33 mouse cellular contexts compared by ENCODE assay signal in genomic region chr2:131138760-131139159, GRCm38 (mm10). TPM values are rescaled to one million over a fixed set of nuclear protein-coding genes. Genes with fewer than 3 reads are reported as not detected.
A peak's percentile ranks its signal among the peaks of the same experiment; 100 is the strongest.
DNase-seq lines count a peak whose midpoint lies in the region; ATAC-seq lines count a peak whose summit lies in the region.
"Had no signal": no experiment of that assay in that cellular context is flagged by ENCODE, and none has a peak within 500 bp of the region (broad histone marks: within the 10 kb centered on the region; RNA-seq: fewer than 3 reads in every experiment).

No protein-coding gene starts in this region.

- no peaks in the 10 kb centered on the region for H3K27me3 ChIP-seq in heart, embryonic 10.5 days (ENCODE audit: insufficient read depth, poor library complexity, severe bottlenecking)
- no peaks in the 10 kb centered on the region for H3K27me3 ChIP-seq in liver, embryonic 12.5 days (replicated peaks)
- H3K27me3 ChIP-seq in forebrain, embryonic 14.5 days (replicated peaks; ENCODE audit: control insufficient read depth, insufficient read depth, low read length) = no peaks in the 10 kb centered on the region
- H3K27me3 ChIP-seq: embryonic facial prominence, embryonic 13.5 days; hindbrain, embryonic 13.5 days; limb, embryonic 15.5 days; midbrain, embryonic 12.5 days; neural tube, embryonic 12.5 days had no signal

- peaks cover 35% of the 10 kb centered on the region for H3K36me3 ChIP-seq in heart, embryonic 10.5 days
- peaks cover 65% of the 10 kb centered on the region for H3K36me3 ChIP-seq in liver, embryonic 12.5 days
- H3K36me3 ChIP-seq in forebrain, embryonic 14.5 days (ENCODE audit: control insufficient read depth, insufficient read depth, low read length) = peaks cover 5% of the 10 kb centered on the region; the same call in 1 of the 2 replicates

- 92% methylated on average over 7 of the region's 7 CpGs for WGBS in heart, embryonic 10.5 days
- WGBS in liver, embryonic 12.5 days (ENCODE audit: insufficient replicate concordance) = 80% methylated on average over 7 of the region's 7 CpGs
- 94% methylated on average over 7 of the region's 7 CpGs for WGBS in forebrain, embryonic 14.5 days

- no peaks in the 10 kb centered on the region for H3K9me3 ChIP-seq in heart, embryonic 10.5 days
- H3K9me3 ChIP-seq in liver, embryonic 12.5 days (replicated peaks) = no peaks in the 10 kb centered on the region
- H3K9me3 ChIP-seq in forebrain, embryonic 14.5 days (replicated peaks; ENCODE audit: control insufficient read depth, low read length) = no peaks in the 10 kb centered on the region
- H3K9me3 ChIP-seq: embryonic facial prominence, embryonic 13.5 days; forebrain, embryonic 10.5 days; hindbrain, embryonic 13.5 days; limb, embryonic 10.5 days; limb, embryonic 15.5 days; midbrain, embryonic 12.5 days; neural tube, embryonic 12.5 days had no signal

- DNase-seq in heart, embryonic 10.5 days (ENCODE audit: low spot score) = peak; percentile 52
- DNase-seq in heart, adult 18-20 months = no peak
- DNase-seq in liver = no peak
- DNase-seq in right cerebral cortex, postnatal 25 days = peak; percentile 1
- no peak for DNase-seq in right cerebral cortex, postnatal 4 days
- no peak for DNase-seq in forebrain, embryonic 14.5 days (ENCODE audit: low spot score)
- DNase-seq: adrenal gland, postnatal 25 days; B cell, adult 2 months; cerebellum, adult 18-20 months; cerebellum, postnatal 10 days; gastrocnemius, postnatal 14 days; layer of hippocampus, adult 9-11 months; lung, adult 2 months; lung, postnatal 14 days; right cerebral cortex, adult 18-20 months had no signal

- no peak for ATAC-seq in liver, embryonic 12.5 days
- ATAC-seq in forebrain, embryonic 14.5 days = no peak
- ATAC-seq: forebrain, embryonic 16.5 days; intestine, embryonic 16.5 days had no signal

- H3K4me3 ChIP-seq in heart, embryonic 10.5 days = no peak overlapping the region
- H3K4me3 ChIP-seq in liver, embryonic 12.5 days = no peak overlapping the region
- H3K4me3 ChIP-seq in forebrain, embryonic 14.5 days (ENCODE audit: low read depth, low read length) = no peak overlapping the region
- H3K4me3 ChIP-seq: embryonic facial prominence, embryonic 13.5 days; forebrain, embryonic 10.5 days; hindbrain, embryonic 13.5 days; limb, embryonic 10.5 days; limb, embryonic 15.5 days; midbrain, embryonic 12.5 days; myocyte; neural tube, embryonic 12.5 days had no signal

- H3K27ac ChIP-seq in heart, embryonic 10.5 days = no peak overlapping the region
- H3K27ac ChIP-seq in liver, embryonic 12.5 days = peak overlapping the region; percentile 99
- H3K27ac ChIP-seq in forebrain, embryonic 14.5 days (ENCODE audit: low read depth, low read length) = no peak overlapping the region
- H3K27ac ChIP-seq: embryonic facial prominence, embryonic 13.5 days; forebrain, embryonic 10.5 days; hindbrain, embryonic 13.5 days; limb, embryonic 10.5 days; limb, embryonic 15.5 days; midbrain, embryonic 12.5 days; neural tube, embryonic 12.5 days had no signal

- H3K4me1 ChIP-seq in heart, embryonic 10.5 days = peaks cover 68% of the 10 kb centered on the region
- peaks cover 91% of the 10 kb centered on the region for H3K4me1 ChIP-seq in liver, embryonic 12.5 days
- no peaks in the 10 kb centered on the region for H3K4me1 ChIP-seq in forebrain, embryonic 14.5 days (ENCODE audit: control insufficient read depth, insufficient read depth, low read length)

- H3K9ac ChIP-seq in liver, embryonic 12.5 days = no peak overlapping the region
- H3K9ac ChIP-seq in forebrain, embryonic 14.5 days (ENCODE audit: low read length) = no peak overlapping the region
- H3K9ac ChIP-seq: embryonic facial prominence, embryonic 13.5 days; hindbrain, embryonic 13.5 days; limb, embryonic 15.5 days; midbrain, embryonic 12.5 days; neural tube, embryonic 12.5 days had no signal

- no peak overlapping the region for H3K4me2 ChIP-seq in liver, embryonic 12.5 days
- no peak overlapping the region for H3K4me2 ChIP-seq in forebrain, embryonic 14.5 days (ENCODE audit: low read length)
- H3K4me2 ChIP-seq: embryonic facial prominence, embryonic 13.5 days; hindbrain, embryonic 13.5 days; limb, embryonic 15.5 days; midbrain, embryonic 12.5 days; neural tube, embryonic 12.5 days had no signal

RNA-seq across cellular contexts. Expression of gene Gm11037, which starts 5.5 kb away (rescaled TPM):
- polyA plus RNA-seq in heart, embryonic 10.5 days (2016; fragmentation: Nextera tagmentation; extraction: Ambion mirVana) = not detected in 2 replicates
- total RNA-seq in heart, adult 18-20 months (2021) = not detected
- polyA plus RNA-seq in liver, embryonic 12.5 days (2016; fragmentation: Nextera tagmentation; extraction: Ambion mirVana) = not detected in 2 replicates
- not detected in 2 replicates for polyA plus RNA-seq in forebrain, embryonic 14.5 days (2014; fragmentation: Nextera tagmentation; extraction: Ambion mirVana)
- total RNA-seq: adrenal gland, adult 18-20 months; adrenal gland, postnatal 25 days; common myeloid progenitor, adult 5-6 weeks; gastrocnemius, postnatal 14 days; left cerebral cortex, postnatal 10 days; megakaryocyte progenitor cell, adult 5-6 weeks; midbrain, postnatal 0 days had no signal
- polyA plus RNA-seq: embryonic facial prominence, embryonic 13.5 days; forebrain, embryonic 10.5 days; forebrain, embryonic 16.5 days; heart, embryonic 16.5 days; hindbrain, embryonic 13.5 days; intestine, embryonic 16.5 days; kidney, postnatal 0 days; limb, embryonic 10.5 days; limb, embryonic 15.5 days; lung, adult 2 months; midbrain, embryonic 12.5 days; midbrain, postnatal 0 days; myocyte; neural tube, embryonic 12.5 days had no signal

RNA-seq across cellular contexts. Expression of gene Hspa12b, which starts 11.7 kb away (rescaled TPM):
- 10.0 and 10.8 TPM in 2 replicates for polyA plus RNA-seq in heart, embryonic 10.5 days (2016; fragmentation: Nextera tagmentation; extraction: Ambion mirVana)
- total RNA-seq in heart, adult 18-20 months (2021) = 10 to 100 TPM; 30.6 to 30.7 TPM
- polyA plus RNA-seq in liver, embryonic 12.5 days (2016; fragmentation: Nextera tagmentation; extraction: Ambion mirVana) = 4.2 TPM in 2 replicates
- polyA plus RNA-seq in forebrain, embryonic 14.5 days (2014; fragmentation: Nextera tagmentation; extraction: Ambion mirVana) = 1.6 and 1.8 TPM in 2 replicates

RNA-seq across cellular contexts. Expression of gene 1700037H04Rik, which starts 21.1 kb away (rescaled TPM):
- 82.6 and 86.0 TPM in 2 replicates for polyA plus RNA-seq in heart, embryonic 10.5 days (2016; fragmentation: Nextera tagmentation; extraction: Ambion mirVana)
- total RNA-seq in heart, adult 18-20 months (2021) = 10 to 100 TPM in 1 of 2 experiments, 1 to 10 TPM in 1; 9.7 to 17.7 TPM
- polyA plus RNA-seq in liver, embryonic 12.5 days (2016; fragmentation: Nextera tagmentation; extraction: Ambion mirVana) = 131 and 141 TPM in 2 replicates
- polyA plus RNA-seq in forebrain, embryonic 14.5 days (2014; fragmentation: Nextera tagmentation; extraction: Ambion mirVana) = 110 and 112 TPM in 2 replicates

RNA-seq across cellular contexts. Expression of gene Cenpb, which starts 41.1 kb away (rescaled TPM):
- polyA plus RNA-seq in heart, embryonic 10.5 days (2016; fragmentation: Nextera tagmentation; extraction: Ambion mirVana) = 4.9 and 5.1 TPM in 2 replicates
- 10 to 100 TPM; 76.7 to 79.6 TPM for total RNA-seq in heart, adult 18-20 months (2021)
- polyA plus RNA-seq in liver, embryonic 12.5 days (2016; fragmentation: Nextera tagmentation; extraction: Ambion mirVana) = 5.9 and 6.5 TPM in 2 replicates
- 9.3 and 9.7 TPM in 2 replicates for polyA plus RNA-seq in forebrain, embryonic 14.5 days (2014; fragmentation: Nextera tagmentation; extraction: Ambion mirVana)

RNA-seq across cellular contexts. Expression of gene Cdc25b, which starts 48.0 kb away (rescaled TPM):
- 27.8 and 35.9 TPM in 2 replicates for polyA plus RNA-seq in heart, embryonic 10.5 days (2016; fragmentation: Nextera tagmentation; extraction: Ambion mirVana)
- total RNA-seq in heart, adult 18-20 months (2021) = 1 to 10 TPM; 2.9 to 5.9 TPM
- polyA plus RNA-seq in liver, embryonic 12.5 days (2016; fragmentation: Nextera tagmentation; extraction: Ambion mirVana) = 172 and 182 TPM in 2 replicates
- polyA plus RNA-seq in forebrain, embryonic 14.5 days (2014; fragmentation: Nextera tagmentation; extraction: Ambion mirVana) = 30.0 and 32.0 TPM in 2 replicates

Comparison
In these comparisons a context has a peak if more than half of its experiments do, and no peak if none do; other contexts are left out.
1. DNase-seq: peak in heart, embryonic 10.5 days (single experiment) and right cerebral cortex, postnatal 25 days (single experiment); none in heart, adult 18-20 months (0 of 2), liver (single experiment), right cerebral cortex, postnatal 4 days (single experiment) and forebrain, embryonic 14.5 days (single experiment).